Mouse (Mus musculus): ENCODE data around the gene Trp53bp1. TPM values are rescaled to one million over a fixed set of nuclear protein-coding genes. Genes with fewer than 3 reads are reported as not detected.

Trp53bp1 gene
- total and polyA plus RNA-seq, 3 experiments: 38.0 to 68.7 (median 55.2) TPM

DNA sequence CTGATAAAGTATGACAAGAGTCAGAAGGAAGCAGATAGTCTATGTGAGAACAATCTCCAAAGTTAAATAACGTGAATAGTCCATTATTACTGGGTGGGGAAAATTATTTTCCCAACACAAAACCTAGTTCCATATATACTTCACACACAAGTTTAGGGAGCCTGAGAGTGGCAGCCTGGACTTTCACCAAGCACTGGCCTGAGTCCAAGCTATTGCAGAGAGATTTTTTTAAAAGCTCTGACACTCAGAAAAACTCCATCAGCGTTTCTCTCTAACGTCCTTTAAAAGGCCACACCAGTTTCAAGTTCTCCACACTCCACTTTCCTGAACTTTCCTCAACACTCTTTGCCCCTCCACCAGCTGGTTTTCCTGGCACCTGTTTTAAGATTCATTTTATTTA lies 56.7 kb downstream of the Trp53bp1 start:
- H3K4me3 ChIP-seq (replicated peaks in 1 of 3; ENCODE audit: low read depth in 2 of 3, low read length in 2 of 3, poor library complexity in 1 of 3): no peak overlapping the region
- peaks cover 0 to 7% of the 10 kb centered on the region in 2 experiments; a peak in 2 of 4 replicates for H3K4me1 ChIP-seq (ENCODE audit: control insufficient read depth in 1 of 2, insufficient read depth in 2 of 2)
- no peaks in the 10 kb centered on the region; the same call in 1 of the 2 replicates for H3K79me2 ChIP-seq (replicated peaks; ENCODE audit: control insufficient read depth, extremely low read depth, insufficient read depth, poor library complexity, severe bottlenecking)
- in situ Hi-C loops (cut with MboI; ENCODE audit: low pct_ligation_motif_present, low pct_unique_long_range_greater_than_20kb, low sequenced_read_pairs) (no loop called here), dilution Hi-C loops (cut with MboI; ENCODE audit: extremely low pct_ligation_motif_present, extremely low pct_unique_long_range_greater_than_20kb, low sequenced_read_pairs) (no loop called here)
- H3K4me2 ChIP-seq (ENCODE audit: insufficient read depth, low read depth, poor library complexity, severe bottlenecking): no peak overlapping the region
- H3K27me3 ChIP-seq (replicated peaks): no peaks in the 10 kb centered on the region
- no peak for TF ChIP-seq CHD1 (IDR thresholded peaks at IDR 0.05; ENCODE audit: low read depth, low read length)
- no peak for TF ChIP-seq MAFK (IDR thresholded peaks at IDR 0.05; ENCODE audit: insufficient replicate concordance, low read length)
- TF ChIP-seq NELFE (IDR thresholded peaks at IDR 0.05; ENCODE audit: low read depth, low read length): no peak
- no peak for TF ChIP-seq CHD2 (IDR thresholded peaks at IDR 0.05; ENCODE audit: low read length)
- TF ChIP-seq ELF1 (IDR thresholded peaks at IDR 0.05; ENCODE audit: low read depth, low read length): no peak
- TF ChIP-seq E2F4 (IDR thresholded peaks at IDR 0.05; ENCODE audit: insufficient replicate concordance, low read depth, low read length): no peak
- TF ChIP-seq USF1 (IDR thresholded peaks at IDR 0.05; ENCODE audit: low read depth, low read length): no peak
- no peak for TF ChIP-seq TBP (conservative IDR thresholded peaks at IDR 0.05; ENCODE audit: low read depth, low read length)
- TF ChIP-seq BHLHE40 (IDR thresholded peaks at IDR 0.05; ENCODE audit: low read depth, low read length): no peak
- TF ChIP-seq CTCF (conservative IDR thresholded peaks at IDR 0.05 in 1 of 2, IDR thresholded peaks at IDR 0.05 in 1 of 2; ENCODE audit: low read depth in 2 of 2, low read length in 2 of 2): no peak
- H3K9ac ChIP-seq (ENCODE audit: insufficient read depth, low read depth): no peak overlapping the region
- H3K9me3 ChIP-seq (replicated peaks; ENCODE audit: low read length): no peaks in the 10 kb centered on the region
- no peak for DNase-seq (ENCODE audit: extremely low read depth)
- H3K36me3 ChIP-seq (replicated peaks in 1 of 2; ENCODE audit: control insufficient read depth in 1 of 2, insufficient read depth in 1 of 2, low read length in 1 of 2): peaks cover 57 to 93% of the 10 kb centered on the region in 2 experiments
- H3K27ac ChIP-seq (ENCODE audit: insufficient read depth, low read depth): no peak overlapping the region

DNA sequence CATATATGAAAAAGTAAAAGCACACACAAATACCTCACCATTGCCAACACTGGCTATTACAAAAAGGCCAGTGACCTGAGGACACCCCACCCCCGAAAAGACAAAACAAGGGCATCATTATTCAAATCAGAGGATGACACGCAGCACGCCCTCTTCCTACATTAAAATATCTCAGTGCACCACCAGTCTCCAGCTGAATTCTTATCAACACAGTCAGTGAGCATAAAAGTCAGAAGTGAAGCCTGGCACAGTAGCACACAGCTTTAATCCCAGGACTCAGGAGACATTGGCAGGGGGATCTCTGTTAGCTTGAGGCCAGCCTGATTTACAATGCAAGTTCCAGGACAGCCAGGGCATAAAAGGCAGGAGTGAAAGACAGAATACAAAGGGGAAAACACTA lies 64.7 kb downstream of the Trp53bp1 start:
- H3K36me3 ChIP-seq (replicated peaks in 1 of 2; ENCODE audit: control insufficient read depth in 1 of 2, insufficient read depth in 1 of 2, low read length in 1 of 2): peaks cover 82 to 98% of the 10 kb centered on the region in 2 experiments
- H3K9me3 ChIP-seq (replicated peaks; ENCODE audit: low read length): no peaks in the 10 kb centered on the region
- no peak overlapping the region for H3K4me3 ChIP-seq (replicated peaks in 1 of 3; ENCODE audit: low read depth in 2 of 3, low read length in 2 of 3, poor library complexity in 1 of 3)
- in situ Hi-C loops (cut with MboI; ENCODE audit: low pct_ligation_motif_present, low pct_unique_long_range_greater_than_20kb, low sequenced_read_pairs): no loop called here
- no peak overlapping the region for H3K4me2 ChIP-seq (ENCODE audit: insufficient read depth, low read depth, poor library complexity, severe bottlenecking)
- peaks cover 0 to 15% of the 10 kb centered on the region in 2 experiments; a peak in 2 of 4 replicates for H3K4me1 ChIP-seq (ENCODE audit: control insufficient read depth in 1 of 2, insufficient read depth in 2 of 2)
- no peaks in the 10 kb centered on the region for H3K27me3 ChIP-seq (replicated peaks)
- no peaks in the 10 kb centered on the region for H3K79me2 ChIP-seq (replicated peaks; ENCODE audit: control insufficient read depth, extremely low read depth, insufficient read depth, poor library complexity, severe bottlenecking)
- TF ChIP-seq POLR2A (IDR thresholded peaks at IDR 0.05; ENCODE audit: low read depth, low read length): no peak
- no peak for TF ChIP-seq CHD2 (IDR thresholded peaks at IDR 0.05; ENCODE audit: low read length)
- TF ChIP-seq EP300 (IDR thresholded peaks at IDR 0.05; ENCODE audit: low read length): no peak
- TF ChIP-seq POLR2AphosphoS2 (IDR thresholded peaks at IDR 0.05; ENCODE audit: low read depth, low read length): no peak
- TF ChIP-seq KAT2A (IDR thresholded peaks at IDR 0.05; ENCODE audit: insufficient replicate concordance, low read length): no peak
- TF ChIP-seq TCF12 (IDR thresholded peaks at IDR 0.05; ENCODE audit: low read depth, low read length): no peak
- no peak for TF ChIP-seq BHLHE40 (IDR thresholded peaks at IDR 0.05; ENCODE audit: low read depth, low read length)
- TF ChIP-seq NELFE (IDR thresholded peaks at IDR 0.05; ENCODE audit: low read depth, low read length): no peak
- no peak for TF ChIP-seq MAZ (IDR thresholded peaks at IDR 0.05; ENCODE audit: low read depth, low read length)
- no peak for TF ChIP-seq ETS1 (conservative IDR thresholded peaks at IDR 0.05; ENCODE audit: low read depth, low read length)
- no peak for TF ChIP-seq USF1 (IDR thresholded peaks at IDR 0.05; ENCODE audit: low read depth, low read length)
- no peak for TF ChIP-seq ZKSCAN1 (IDR thresholded peaks at IDR 0.05; ENCODE audit: borderline replicate concordance, low read depth, low read length)
- no peak for TF ChIP-seq RCOR1 (conservative IDR thresholded peaks at IDR 0.05; ENCODE audit: low read depth, low read length)
- TF ChIP-seq MAX (IDR thresholded peaks at IDR 0.05; ENCODE audit: low read length): no peak
- dilution Hi-C loops (cut with MboI; ENCODE audit: extremely low pct_ligation_motif_present, extremely low pct_unique_long_range_greater_than_20kb, low sequenced_read_pairs): no loop called here
- DNase-seq (ENCODE audit: extremely low read depth): no peak
- no peak overlapping the region for H3K27ac ChIP-seq (ENCODE audit: insufficient read depth, low read depth)
- H3K9ac ChIP-seq (ENCODE audit: insufficient read depth, low read depth): no peak overlapping the region
